Mouse (Mus musculus) mesoderm, embryonic 11.5 days (tissue): ENCODE measurements at regions not wholly inside any gene's neighbourhood (a gene's known extent, or its start where the extent isn't known, plus 50 kb on each side); places are given as distances from the start of the nearest gene placed in this dataset.
"Not testable (repeated sequence)": the region's sequence is repeated elsewhere in the genome, so short reads cannot be mapped to it uniquely, and the experiment has no call there.

Experiments
- DNase-seq: peaks from one replicate; pipeline ENCODE4 v3.0.0-alpha.2; 2012; ENCODE audit warnings: low read depth, low spot score

DNA sequence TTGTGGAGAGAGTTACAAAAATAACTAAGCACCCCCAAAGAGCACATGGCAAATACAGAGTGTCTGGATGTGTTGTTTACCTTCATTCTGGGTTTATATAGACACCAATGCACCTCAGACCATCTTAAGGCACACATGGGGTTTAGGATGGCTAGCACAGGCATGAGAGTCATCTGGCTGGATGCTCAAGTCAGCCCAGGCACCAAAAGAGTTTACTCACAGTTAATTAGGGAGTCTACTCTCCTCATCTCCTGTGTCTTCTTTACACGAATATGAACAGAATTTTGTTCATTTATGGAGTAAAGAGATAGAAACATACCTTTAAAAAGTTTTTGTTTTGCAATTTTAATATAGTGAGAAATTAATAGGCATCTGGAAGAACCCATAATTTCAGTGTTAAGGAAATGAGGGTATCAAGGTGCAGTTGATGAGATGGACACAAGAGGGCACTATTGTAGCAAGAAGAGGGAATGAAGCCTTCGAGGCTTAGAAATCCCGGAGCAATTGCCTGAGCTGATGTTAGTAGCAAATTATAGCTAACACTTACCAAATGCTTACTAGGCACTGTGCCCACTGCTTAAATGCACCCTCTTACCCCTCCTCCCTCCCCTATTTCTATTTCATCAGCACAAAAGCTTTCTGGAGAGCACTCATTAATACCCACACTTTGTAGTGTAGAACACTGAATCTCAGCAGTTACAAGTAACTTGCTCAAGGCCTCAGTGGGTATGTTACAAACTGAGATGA, 174.6 kb downstream of the Eepd1 start:
- peak; percentile 61 for DNase-seq

- no peak for DNase-seq
Measured at GRCm38 (mm10) chr9:25656534-25656933, 175.2 kb downstream of the Eepd1 start.

DNA sequence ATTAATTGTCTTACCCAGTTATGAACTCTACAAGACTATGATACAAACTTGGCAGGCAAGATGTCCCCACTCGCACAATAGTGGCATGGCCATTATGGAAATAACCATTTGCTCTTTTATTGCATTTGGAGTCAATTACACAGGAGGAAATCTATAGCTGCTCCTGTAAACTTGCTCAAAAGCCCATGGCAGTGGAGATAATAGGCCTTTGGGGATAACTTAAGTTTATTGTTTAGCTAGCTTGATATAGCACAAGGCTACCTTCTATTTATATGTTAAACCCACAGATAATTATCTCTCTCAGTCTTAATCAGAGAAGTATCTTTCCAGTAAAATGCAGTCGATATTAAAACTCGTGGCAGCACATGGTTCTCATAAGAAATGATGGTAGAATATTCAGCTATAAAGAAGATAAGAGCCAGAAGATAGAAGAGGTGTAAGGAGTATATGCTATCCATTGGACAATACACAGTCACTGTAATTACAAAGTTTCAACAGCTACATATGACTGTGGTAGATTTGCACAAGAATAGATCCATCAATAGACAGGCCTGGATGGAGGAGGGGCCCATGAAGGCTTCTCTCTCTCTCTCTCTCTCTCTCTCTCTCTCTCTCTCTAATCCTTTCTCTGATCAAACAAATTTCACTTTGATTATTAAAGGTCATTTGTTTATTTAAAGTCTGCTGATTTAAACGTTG, 202.4 kb downstream of the Eepd1 start:
- DNase-seq = no peak

GRCm38 (mm10) chr9:25693632-25694031, 212.3 kb downstream of the Eepd1 start:
- peak; percentile 15 for DNase-seq

DNA sequence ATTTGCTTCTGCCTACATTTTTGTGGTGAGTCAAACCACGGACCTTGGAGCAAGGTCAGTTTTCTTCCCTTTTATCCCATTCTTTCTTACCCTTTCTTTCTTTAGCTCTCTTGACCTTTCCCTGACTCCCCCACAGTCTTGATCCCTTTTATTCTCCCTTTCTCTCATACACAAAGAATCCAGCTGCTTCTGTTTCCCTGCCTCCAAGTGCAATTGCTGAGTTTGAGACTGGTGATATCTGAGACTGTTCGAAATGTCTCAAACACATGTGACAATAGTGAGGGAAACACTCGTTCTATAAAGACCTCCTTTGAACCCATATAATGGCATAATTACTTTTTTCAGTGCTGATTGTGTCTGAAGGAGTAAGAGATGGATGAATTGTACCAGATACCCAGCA, 213.7 kb downstream of the Eepd1 start:
- peak; percentile 28 for DNase-seq

DNA sequence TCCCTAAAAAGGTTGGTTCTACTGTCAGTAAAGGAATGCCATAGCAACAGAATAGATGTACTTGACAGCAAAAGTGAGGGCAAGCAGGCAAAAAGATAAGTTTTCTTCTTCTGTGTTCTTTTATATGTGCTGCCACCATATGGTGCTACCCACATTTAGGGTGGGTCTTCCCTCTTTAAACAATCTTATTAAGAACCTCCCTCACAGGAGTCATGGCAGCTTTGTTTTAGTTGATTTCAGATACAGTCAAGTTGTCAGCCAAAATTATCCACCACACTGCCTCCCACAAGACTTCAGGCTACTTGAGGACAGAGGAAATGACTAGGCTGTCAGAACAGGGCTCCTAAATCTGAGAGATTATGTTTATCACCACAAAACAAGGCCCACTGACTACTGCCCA, 232.3 kb downstream of the Eepd1 start:
- DNase-seq = no peak

- DNase-seq = no peak
Measured at GRCm38 (mm10) chr9:25744162-25744561, 262.8 kb downstream of the Eepd1 start.

DNA sequence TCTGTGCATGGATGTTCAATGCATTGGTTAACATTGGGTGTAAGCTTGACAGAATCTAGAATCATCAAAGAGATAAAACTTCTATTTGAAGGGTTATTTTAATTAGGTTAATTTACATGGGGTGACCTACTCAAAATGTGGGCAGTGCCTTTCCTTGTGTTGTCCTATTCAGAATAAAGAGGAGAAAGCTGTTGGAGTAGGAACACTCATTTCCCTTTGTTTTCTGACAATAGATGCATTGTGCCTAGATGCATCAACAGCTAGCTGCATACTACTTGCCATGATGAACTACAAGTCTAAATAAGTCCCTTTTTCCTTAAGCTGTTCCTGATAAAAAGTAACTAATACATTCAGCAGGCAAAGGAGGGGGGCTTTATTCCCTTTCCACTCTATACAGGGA, 269.8 kb downstream of the Eepd1 start:
- no peak for DNase-seq

DNA sequence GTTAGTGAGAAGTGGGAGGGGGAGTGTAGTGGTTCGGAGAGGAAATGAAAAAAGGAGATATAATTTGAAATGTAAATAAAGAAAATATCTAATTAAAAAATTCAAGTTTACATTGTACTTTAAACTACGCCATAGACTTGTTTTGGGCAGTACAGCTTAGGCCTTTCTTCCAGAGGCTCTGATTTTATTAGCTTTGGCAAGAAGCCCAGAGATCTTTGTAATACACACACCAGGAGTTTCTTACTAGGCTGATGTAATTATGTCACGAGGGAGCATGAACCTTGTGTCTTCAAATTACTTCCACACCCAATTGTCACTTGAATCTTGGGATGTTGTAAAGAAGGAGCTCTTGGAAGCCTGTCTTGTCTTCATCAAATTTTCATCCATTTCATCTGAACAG, 292.6 kb downstream of the Eepd1 start:
- no peak for DNase-seq

- no peak for DNase-seq
Measured at GRCm38 (mm10) chr9:25782631-25783030, 301.3 kb downstream of the Eepd1 start.

DNA sequence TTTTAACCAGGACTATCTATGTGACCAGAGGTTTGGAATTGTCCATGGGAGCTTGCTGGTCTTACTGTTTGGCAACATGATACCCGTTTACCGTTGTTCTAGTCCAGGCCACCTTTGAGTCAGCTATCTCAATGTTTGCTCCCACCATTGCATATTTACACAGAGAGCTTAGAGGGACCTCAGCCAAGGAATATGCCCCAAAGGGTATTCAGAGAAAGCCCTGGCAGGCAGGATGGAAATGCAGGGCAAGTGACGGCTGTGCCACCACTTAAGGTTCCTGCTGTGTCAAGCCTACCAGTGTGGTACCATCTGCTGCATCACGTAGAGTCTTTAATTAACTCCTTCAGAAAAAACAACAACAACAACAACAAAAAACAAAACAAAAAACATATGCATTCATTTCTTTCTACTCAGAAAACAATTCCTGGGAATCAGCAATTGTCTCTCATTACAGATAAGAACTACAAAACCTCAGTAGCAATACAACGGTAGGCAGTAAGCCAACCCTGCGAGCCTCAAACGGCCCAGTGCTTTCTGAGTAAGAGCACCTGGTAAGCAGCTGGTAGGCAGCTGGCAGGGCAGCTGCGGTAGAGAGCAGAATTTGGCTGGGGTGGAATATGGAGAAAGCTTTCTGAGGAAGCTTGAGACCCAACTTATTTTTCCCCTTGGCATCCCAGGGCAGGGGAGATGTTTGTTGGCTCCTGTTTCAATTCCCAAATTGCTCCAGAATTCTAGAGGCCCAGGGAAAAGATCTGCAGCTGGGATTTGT, 314.0 kb downstream of the Eepd1 start:
- no peak for DNase-seq

- no peak for DNase-seq
Measured at GRCm38 (mm10) chr9:25809562-25809961, 328.2 kb downstream of the Eepd1 start.

GRCm38 (mm10) chr9:25833295-25833694, 351.9 kb downstream of the Eepd1 start:
- DNase-seq = no peak

GRCm38 (mm10) chr9:25849914-25850313, 368.6 kb downstream of the Eepd1 start:
- not testable (repeated sequence) for DNase-seq

- not testable (repeated sequence) for DNase-seq
Measured at GRCm38 (mm10) chr9:25850608-25851007, 369.3 kb downstream of the Eepd1 start.

- no peak for DNase-seq
Measured at GRCm38 (mm10) chr9:25854545-25854944, 373.2 kb downstream of the Eepd1 start.

- DNase-seq = no peak
Measured at GRCm38 (mm10) chr9:25870260-25870659, 388.9 kb downstream of the Eepd1 start.

DNA sequence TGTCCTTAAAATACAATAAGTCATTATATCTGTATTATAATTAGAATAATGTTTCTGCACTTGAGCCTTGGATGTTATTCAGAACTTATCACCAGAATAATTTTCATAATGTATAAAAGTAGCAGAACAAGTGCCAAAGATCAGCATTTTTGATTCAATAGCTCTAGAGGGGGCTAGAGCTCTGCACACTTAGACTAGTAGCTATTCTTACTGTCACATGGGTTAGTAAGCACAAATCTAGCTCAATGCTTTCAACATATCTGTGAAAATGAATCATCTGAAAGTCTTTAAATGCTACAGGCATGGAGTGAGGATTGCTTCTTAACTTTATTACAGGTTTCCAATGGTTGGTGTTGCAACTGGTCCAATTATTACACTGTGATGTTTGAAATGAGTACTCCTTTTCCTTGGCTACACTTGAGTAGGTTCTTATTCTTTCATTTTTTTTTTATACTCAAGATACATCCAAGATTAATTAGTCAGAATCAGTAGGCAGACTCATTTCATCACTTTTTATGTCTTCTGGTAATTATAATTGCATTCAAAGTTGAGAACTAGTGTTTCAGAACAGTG, 415.1 kb downstream of the Eepd1 start:
- no peak for DNase-seq
